Mouse (Mus musculus) spleen, embryonic (tissue): ENCODE results near the gene Slc6a11.

ENCODE experiments used
- CTCF ChIA-PET: fragments of 350-600 bp; sonication (Branson Sonifier 250); formaldehyde crosslinking; loops from one replicate; lab custom pipeline; 2022; lab: Charles Lee

The Slc6a11 gene

DNA sequence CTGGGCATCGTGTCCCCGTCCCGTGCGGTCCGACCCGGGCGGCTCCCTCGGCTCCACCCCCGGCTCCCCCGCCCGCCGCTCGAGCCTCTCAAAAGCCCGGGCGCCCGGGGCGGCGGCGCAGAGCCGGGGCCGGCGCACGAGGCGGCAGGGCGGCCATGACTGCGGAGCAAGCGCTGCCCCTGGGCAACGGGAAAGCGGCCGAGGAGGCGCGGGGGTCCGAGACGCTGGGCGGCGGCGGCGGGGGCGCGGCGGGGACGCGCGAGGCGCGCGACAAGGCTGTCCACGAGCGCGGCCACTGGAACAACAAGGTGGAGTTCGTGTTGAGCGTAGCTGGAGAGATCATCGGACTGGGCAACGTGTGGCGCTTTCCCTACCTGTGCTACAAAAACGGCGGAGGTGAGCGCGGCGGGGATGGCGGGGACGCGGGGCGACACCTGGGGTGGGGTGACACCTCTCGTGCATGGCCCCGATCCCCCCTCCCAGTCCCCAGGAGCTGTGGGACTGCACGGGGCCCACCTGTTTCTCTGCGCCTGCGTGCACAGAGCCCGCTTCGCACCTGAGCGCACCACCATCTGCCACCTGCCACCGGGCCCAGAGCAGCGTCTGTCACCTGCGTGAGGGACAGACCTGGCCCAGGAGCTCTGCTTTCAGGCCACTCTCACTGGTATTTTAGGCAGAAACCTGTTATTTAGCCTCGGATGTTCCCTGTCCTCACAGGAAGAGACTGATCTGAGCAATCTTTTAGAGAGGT, at the start of gene Slc6a11:
TSS of gene Slc6a11 (plus strand) at position 120 of the 751 bp plus-strand sequence.
- CTCF ChIA-PET: no interaction called here

GRCm38 (mm10) chr6:114087106-114087505, 43.9 kb upstream of the Slc6a11 start:
- CTCF ChIA-PET: no interaction called here

GRCm38 (mm10) chr6:114089626-114090025, 41.4 kb upstream of the Slc6a11 start:
- CTCF ChIA-PET: interaction anchor here (0.6 kb wide), 1 partner anchor 14 kb away, joined by 9 read pairs; no protein-coding TSS in a partner anchor

- CTCF ChIA-PET: interaction anchor here (0.6 kb wide), 2 partner anchors 54 to 168 kb away, joined by 3 to 4 read pairs; no protein-coding TSS in a partner anchor
These were observed 38.8 kb upstream of the Slc6a11 start for GRCm38 (mm10) chr6:114092216-114092615.

DNA sequence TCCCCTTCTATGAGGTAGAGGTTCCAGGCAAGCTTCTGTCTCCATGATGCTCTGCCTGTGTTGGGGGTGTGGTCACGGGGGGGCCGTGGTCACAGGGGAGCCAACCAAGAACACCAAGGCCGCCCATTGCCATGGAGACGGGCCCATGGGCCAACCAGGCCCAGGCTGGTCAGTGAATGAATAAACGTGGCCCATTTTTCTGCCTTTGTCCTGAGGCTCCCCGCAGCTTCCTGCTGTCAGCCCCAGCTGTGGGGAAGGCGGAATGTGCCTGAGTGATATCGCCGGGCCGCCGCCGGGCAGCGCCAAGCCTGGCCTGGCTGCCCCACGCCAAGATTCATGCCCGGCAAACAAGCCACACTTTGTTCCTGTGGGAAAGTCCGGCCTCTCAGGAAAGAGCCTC, 36.8 kb upstream of the Slc6a11 start:
- CTCF ChIA-PET: no interaction called here

DNA sequence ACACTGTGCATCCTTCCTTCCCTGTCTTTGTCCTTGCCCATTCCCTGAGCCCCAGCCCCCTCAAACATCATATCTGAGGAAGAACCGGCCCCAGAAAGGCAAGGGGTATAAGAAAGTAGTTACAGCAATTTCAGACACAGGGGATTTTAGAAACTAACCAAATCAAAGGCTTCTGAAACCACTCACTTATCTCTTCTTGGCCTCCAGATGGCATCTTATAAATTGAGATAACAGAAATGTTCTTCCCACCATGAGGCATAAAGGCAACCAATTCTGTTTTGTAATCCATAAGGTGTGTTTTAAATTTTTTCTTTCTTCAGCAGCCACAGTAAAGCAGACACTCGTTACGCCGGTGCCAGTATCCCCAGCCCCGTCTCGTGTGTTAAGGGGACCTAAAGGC, 34.5 kb upstream of the Slc6a11 start:
- CTCF ChIA-PET: no interaction called here

DNA sequence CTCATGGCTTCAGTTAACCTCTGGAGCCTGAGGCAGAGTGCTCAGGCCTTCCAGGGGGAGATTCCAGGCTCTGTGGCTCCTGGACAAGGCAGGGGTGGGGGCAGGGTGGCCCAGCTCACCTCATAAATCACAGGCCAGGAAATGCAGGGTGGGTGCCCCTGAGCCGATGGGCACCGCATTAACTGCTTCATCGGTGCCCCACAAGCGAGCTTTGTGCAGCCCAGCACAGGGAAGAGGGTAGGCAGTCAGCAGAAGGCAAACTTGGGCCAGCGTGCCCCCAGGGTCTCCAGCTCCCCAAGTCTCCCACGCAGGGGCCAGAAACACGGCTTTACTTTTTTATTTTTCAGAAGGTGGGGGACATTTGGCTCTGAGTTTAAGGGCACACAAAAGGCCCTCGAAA, 29.1 kb upstream of the Slc6a11 start:
- CTCF ChIA-PET: no interaction called here

- CTCF ChIA-PET: no interaction called here
These were observed 11.5 kb upstream of the Slc6a11 start for GRCm38 (mm10) chr6:114119507-114119906.

DNA sequence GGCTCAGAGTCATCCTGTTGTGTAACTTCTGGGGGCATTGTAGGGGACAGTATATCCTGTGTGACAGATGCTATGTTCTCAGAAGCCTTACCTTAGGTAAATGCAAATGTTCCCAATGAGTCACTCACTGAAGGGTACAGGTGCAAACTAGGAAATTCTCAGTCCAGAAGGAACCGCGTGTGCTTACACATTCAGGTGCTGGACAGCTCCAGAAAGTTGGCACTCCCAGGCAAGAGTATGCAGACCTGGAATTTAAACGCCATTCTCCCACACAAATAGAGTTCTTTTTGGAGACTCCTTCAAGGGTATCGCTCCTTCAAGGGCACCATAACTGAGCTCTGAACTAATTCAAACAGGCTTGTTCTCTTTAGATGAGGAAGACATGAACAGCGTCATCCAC, 5.5 kb upstream of the Slc6a11 start:
- CTCF ChIA-PET: no interaction called here

DNA sequence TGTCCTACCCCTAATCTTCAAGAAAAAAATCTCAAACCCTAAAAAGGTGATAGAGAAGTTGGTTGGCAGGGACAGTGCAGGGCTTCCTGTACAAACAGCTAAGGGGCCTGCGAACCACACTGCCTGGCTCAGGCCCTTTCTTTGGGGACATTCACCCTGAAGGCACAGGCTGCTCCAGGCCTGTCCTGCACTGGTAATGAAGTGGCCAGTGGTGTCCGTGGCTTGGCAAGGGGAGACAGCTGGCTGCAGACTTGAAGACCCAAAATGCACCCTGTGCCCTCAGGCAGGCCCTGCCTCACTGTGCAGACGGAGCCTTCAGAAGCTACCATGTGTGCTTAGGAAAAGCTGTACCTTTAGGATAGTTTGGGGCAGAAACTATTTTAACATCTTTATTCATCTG, 1.4 kb downstream of the Slc6a11 start:
- CTCF ChIA-PET: no interaction called here

DNA sequence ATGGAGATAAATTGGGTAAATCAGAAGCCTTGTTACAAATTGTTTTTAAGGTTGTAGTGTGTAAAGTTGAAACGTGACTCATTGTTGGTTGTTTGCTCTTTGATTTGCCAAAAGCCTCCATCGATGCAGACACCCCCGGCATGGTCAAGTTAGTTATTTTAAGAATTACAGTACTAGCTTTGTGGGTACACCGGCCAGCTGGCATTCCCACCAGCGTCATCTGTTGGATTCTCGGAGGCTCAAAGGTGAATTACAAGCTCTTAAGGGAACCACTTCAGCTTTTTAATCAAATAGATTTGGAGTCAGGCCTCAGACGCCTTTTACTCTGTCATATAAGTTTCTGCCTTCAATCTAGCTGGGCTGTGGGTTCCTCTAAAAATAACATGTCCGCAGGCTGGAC, 1.9 kb downstream of the Slc6a11 start:
- CTCF ChIA-PET: no interaction called here

GRCm38 (mm10) chr6:114138970-114139369, 7.9 kb downstream of the Slc6a11 start:
- CTCF ChIA-PET: no interaction called here

DNA sequence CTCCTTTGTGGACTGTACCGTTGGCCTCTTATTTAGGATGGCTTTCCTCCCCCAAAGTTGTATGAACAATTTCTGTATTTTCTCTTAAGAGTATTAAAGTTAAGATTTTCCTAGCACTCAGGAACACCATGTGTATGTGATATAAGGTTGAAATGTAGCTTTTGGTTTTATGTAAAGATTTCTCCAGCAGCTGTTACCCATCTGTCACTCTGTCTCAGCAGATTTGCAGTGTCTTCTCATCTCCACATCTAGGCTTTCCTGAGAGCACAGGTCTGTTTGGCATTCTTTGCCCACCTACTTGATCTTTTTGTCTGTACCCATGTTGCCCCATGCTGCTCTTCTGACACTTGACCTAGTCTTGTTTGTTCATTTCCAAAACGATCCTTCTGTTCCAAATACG, 10.4 kb downstream of the Slc6a11 start:
- CTCF ChIA-PET: no interaction called here

DNA sequence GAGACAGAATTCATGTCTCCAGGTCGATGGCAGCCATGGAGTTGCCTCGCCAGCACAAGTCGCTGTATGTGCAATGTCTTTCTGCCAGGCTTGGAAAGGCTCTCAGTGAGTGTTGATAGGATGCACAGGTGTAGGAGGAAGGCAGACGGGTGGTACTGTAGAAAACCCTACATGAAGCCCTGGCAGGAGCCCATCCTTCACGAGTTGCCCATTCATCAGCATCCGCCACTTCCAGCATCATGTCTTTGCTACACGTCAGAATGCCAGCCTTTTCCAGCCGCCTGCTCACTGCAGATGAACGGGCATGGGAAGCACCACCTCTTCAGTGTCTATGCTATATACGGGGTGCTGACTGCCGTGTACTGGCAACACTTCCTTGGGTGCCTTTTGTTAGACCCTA, 11.4 kb downstream of the Slc6a11 start:
- CTCF ChIA-PET: interaction anchor here (0.6 kb wide), 1 partner anchor 1173 kb away, joined by 3 read pairs; no protein-coding TSS in a partner anchor

GRCm38 (mm10) chr6:114143544-114143943, 12.5 kb downstream of the Slc6a11 start:
- CTCF ChIA-PET: no interaction called here

GRCm38 (mm10) chr6:114144447-114145105, 13.5 kb downstream of the Slc6a11 start:
- CTCF ChIA-PET: no interaction called here

GRCm38 (mm10) chr6:114145650-114146329, 14.7 kb downstream of the Slc6a11 start:
- CTCF ChIA-PET: interaction anchor here (0.7 kb wide), 1 partner anchor 53 kb away, joined by 3 read pairs; no protein-coding TSS in a partner anchor

GRCm38 (mm10) chr6:114155720-114156119, 24.7 kb downstream of the Slc6a11 start:
- CTCF ChIA-PET: no interaction called here

GRCm38 (mm10) chr6:114158811-114159210, 27.8 kb downstream of the Slc6a11 start:
- CTCF ChIA-PET: no interaction called here

GRCm38 (mm10) chr6:114160732-114161131, 29.7 kb downstream of the Slc6a11 start:
- CTCF ChIA-PET: no interaction called here

DNA sequence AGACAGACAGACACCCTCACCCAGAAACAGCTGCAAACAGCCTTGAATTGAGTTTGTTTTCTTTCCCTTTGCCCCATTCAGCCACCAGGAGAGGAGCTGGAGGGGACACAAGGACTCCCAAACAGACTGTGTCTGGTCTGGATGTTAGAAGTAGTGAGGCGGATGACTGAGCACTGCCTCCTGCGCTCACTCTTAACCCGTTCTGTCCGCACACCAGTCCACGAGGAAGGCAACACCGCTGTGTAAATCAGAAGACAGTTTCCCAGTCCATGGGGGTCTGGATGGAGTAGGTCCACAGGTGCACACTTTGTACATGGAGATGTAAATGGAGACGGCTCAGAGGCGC, 43.0 kb downstream of the Slc6a11 start:
- CTCF ChIA-PET: no interaction called here

DNA sequence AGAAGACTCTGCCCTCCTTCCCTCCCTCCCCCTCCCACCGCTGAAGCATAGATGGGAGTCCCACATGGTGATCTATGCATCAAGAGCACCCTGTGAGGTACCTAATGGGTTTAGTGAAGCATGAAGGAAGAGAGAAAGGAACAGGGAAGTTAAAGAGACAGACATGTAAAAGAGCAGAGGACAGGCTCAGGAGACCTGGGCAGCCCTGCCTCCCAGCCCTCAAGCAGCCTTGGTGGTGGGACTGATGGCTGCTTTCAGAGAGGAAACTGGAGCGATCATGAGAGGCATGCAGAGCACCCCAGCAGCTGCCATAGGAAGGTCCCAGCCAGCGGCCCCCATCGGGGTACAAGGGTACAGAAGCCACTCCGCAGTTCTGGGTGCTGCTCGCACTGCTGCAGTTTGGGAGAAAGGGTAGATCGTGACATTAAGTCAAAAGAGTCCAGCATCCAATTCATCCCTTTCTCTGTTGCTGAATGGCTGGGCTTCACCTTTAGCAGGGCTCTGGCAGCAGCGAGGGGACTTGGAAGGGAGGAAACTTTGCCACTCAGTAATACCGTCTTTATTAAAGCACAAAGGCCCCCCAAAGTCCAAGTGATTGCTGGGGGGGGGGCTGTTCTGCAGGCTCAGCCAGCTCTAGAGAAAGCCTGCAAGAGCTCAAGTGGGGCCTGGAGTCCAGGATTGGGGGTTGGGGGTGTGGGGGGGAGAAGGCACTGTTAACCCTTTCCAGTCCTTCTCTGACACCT, 43.5 kb downstream of the Slc6a11 start:
- CTCF ChIA-PET: no interaction called here
